Mouse (Mus musculus) liver, embryonic 14.5 days (tissue): ENCODE results near the gene Cyth4.

ENCODE experiments used
- CTCF ChIP-seq: IDR thresholded peaks from 2 replicates; pipeline ENCODE4 v1.5.1; 2016; ENCODE audit warnings: antibody characterized with exemption, low read depth, control low read depth
- EP300 ChIP-seq: IDR thresholded peaks from 2 replicates; pipeline ENCODE4 v1.6.1; 2016; ENCODE audit warnings: antibody characterized with exemption, low read depth

- TF ChIP-seq CTCF (no peak), EP300 (no peak)
Observed at GRCm38 (mm10) chr15:78549189-78549734, 47.6 kb upstream of the Cyth4 start.
